Mouse (Mus musculus) MEL (cell line): ENCODE data around the gene Defa35. TPM values are rescaled to one million over a fixed set of nuclear protein-coding genes. Genes with fewer than 3 reads are reported as not detected.

Source experiments
- polyA plus RNA-seq, 2 experiments: library from polyadenylated mRNA; stranded (reverse) in 1 of 2; unstranded in 1 of 2; fragments of >175 nt in 1 of 2; fragments of >200 nt in 1 of 2; gene quantifications; 2 replicates each; pipeline versions ENCODE4 v1.2.1 to v1.2.4; 2012; ENCODE audit warnings: low replicate concordance in 2 of 2, low read depth in 1 of 2; ENCODE audit not compliant: insufficient read length in 2 of 2, insufficient read depth in 1 of 2, missing spikeins in 1 of 2
- total RNA-seq: library from RNA; depleted of rRNA; stranded (reverse); fragments of 300-350 nt; gene quantifications from 2 replicates; pipeline ENCODE4 v1.2.3, GENCODE M21; 2012; rRNA removed

Defa35 gene
- total and polyA plus RNA-seq, 3 experiments = not detected

Other genes with a start within 250 kb of the Defa35 start
- not detected in 2 replicates for gene Defb33, start 172.4 kb upstream of the Defa35 start, total RNA-seq
- not detected for gene Defb33, start 172.4 kb upstream of the Defa35 start, polyA plus RNA-seq
- not detected in 2 replicates for gene Gm15056, start 162.4 kb upstream of the Defa35 start, total RNA-seq
- not detected for gene Gm15056, start 162.4 kb upstream of the Defa35 start, polyA plus RNA-seq
- not detected in 2 replicates for gene Gm6040, start 143.0 kb upstream of the Defa35 start, total RNA-seq
- gene Gm6040, start 143.0 kb upstream of the Defa35 start, polyA plus RNA-seq = not detected
- gene AY761185, start 120.3 kb upstream of the Defa35 start, total RNA-seq = not detected in 2 replicates
- not detected for gene AY761185, start 120.3 kb upstream of the Defa35 start, polyA plus RNA-seq
- not detected in 2 replicates for gene Defa21, start 39.5 kb upstream of the Defa35 start, total RNA-seq
- not detected for gene Defa21, start 39.5 kb upstream of the Defa35 start, polyA plus RNA-seq
- gene Defa23, start 10.0 kb upstream of the Defa35 start, total RNA-seq = not detected in 2 replicates
- gene Defa23, start 10.0 kb upstream of the Defa35 start, polyA plus RNA-seq = not detected
- gene Defa25, start 19.4 kb downstream of the Defa35 start, total RNA-seq = not detected in 2 replicates
- gene Defa25, start 19.4 kb downstream of the Defa35 start, polyA plus RNA-seq = not detected
- gene Gm14851, start 31.0 kb downstream of the Defa35 start, total RNA-seq = not detected in 2 replicates
- not detected for gene Gm14851, start 31.0 kb downstream of the Defa35 start, polyA plus RNA-seq
- not detected in 2 replicates for gene Defa30, start 69.6 kb downstream of the Defa35 start, total RNA-seq
- not detected for gene Defa30, start 69.6 kb downstream of the Defa35 start, polyA plus RNA-seq
- gene Defa22, start 97.2 kb downstream of the Defa35 start, total RNA-seq = not detected in 2 replicates
- gene Defa22, start 97.2 kb downstream of the Defa35 start, polyA plus RNA-seq = not detected
- not detected in 2 replicates for gene Defa31, start 126.6 kb downstream of the Defa35 start, total RNA-seq
- gene Defa31, start 126.6 kb downstream of the Defa35 start, polyA plus RNA-seq = not detected
- gene Gm15293, start 136.5 kb downstream of the Defa35 start, total RNA-seq = not detected in 2 replicates
- not detected for gene Gm15293, start 136.5 kb downstream of the Defa35 start, polyA plus RNA-seq
- not detected in 2 replicates for gene Gm15292, start 184.7 kb downstream of the Defa35 start, total RNA-seq
- not detected for gene Gm15292, start 184.7 kb downstream of the Defa35 start, polyA plus RNA-seq